Mouse (Mus musculus) spleen, adult 2 months (tissue): ENCODE measurements at regions not wholly inside any gene's neighbourhood (a gene's known extent, or its start where the extent isn't known, plus 50 kb on each side); places are given as distances from the start of the nearest gene placed in this dataset.

Source experiments
- DNase-seq, 2 experiments: peaks; one replicate each; pipeline versions ENCODE4 v3.0.0 to v3.0.0-alpha.2; 2012 to 2021; ENCODE audit warnings: low spot score in 2 of 2, low read depth in 1 of 2
- H3K27ac ChIP-seq: fragments of 200-500 bp; 2 replicates; pipeline ENCODE4 v1.5.1; 2012; ENCODE audit warnings: low read length, inconsistent platforms; ENCODE audit not compliant: insufficient read depth
- H3K27me3 ChIP-seq: fragments of 200-500 bp; 2 replicates; pipeline ENCODE4 v1.6.1; 2012; ENCODE audit warnings: mild to moderate bottlenecking, moderate library complexity, low read length, inconsistent platforms; ENCODE audit not compliant: control insufficient read depth, insufficient read depth
- H3K36me3 ChIP-seq: fragments of 200-500 bp; 2 replicates; pipeline ENCODE4 v1.6.1; 2012; ENCODE audit warnings: mild to moderate bottlenecking, low read length, inconsistent platforms; ENCODE audit not compliant: control insufficient read depth, insufficient read depth
- H3K4me1 ChIP-seq: fragments of 200-500 bp; 2 replicates; pipeline ENCODE4 v1.6.1; 2011; ENCODE audit warnings: inconsistent platforms; ENCODE audit not compliant: control insufficient read depth, insufficient read depth, insufficient read length
- H3K4me3 ChIP-seq: fragments of 200-500 bp; 2 replicates; pipeline ENCODE4 v1.5.1; 2011; ENCODE audit warnings: mild to moderate bottlenecking, inconsistent platforms; ENCODE audit not compliant: insufficient read depth, insufficient read length; ENCODE audit errors: extremely low read depth
- CTCF ChIP-seq: fragments of 200-500 bp; IDR thresholded peaks from 2 replicates; pipeline ENCODE4 v1.5.1; 2011; ENCODE audit warnings: mild to moderate bottlenecking, inconsistent platforms; ENCODE audit not compliant: insufficient read depth, insufficient read length, insufficient replicate concordance; ENCODE audit errors: extremely low read depth
- POLR2A ChIP-seq: fragments of 200-500 bp; IDR thresholded peaks from 2 replicates; pipeline ENCODE4 v1.6.1; 2011; ENCODE audit warnings: low read depth, low read length, inconsistent platforms
- WGBS: fragments of 180-500 bp; shearing (Covaris S2); methylation state at CpG from one replicate; pipeline ENCODE4 v1.1.7; 2018; 5-methylcytosine and 5-hydroxymethylcytosine counted together

DNA sequence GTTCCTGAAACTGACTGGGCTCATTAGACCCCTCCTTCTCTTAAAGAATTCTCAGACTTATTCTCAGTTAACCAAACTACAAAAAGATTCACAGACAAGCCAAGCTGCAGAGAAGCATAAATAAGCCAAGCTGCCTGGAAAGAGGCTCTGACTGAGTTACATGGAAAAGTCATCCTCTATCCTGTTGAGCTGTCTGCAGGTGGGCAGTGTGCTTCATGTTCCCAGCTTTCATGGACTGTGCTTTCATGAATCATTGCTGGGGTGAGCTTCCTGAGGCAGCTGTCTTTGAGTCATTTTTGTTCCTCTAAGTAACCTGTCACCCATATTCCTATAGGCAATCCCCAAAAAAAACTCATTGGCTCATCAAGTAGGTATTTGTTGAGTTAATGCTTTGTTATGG is 301.8 kb upstream of the Zwint start:
- Histone ChIP-seq H3K4me1 (no peaks in the 10 kb centered on the region), H3K27me3 (no peaks in the 10 kb centered on the region), H3K4me3 (no peak overlapping the region), H3K36me3 (no peaks in the 10 kb centered on the region), H3K27ac (no peak overlapping the region)
- no peak for DNase-seq
- no peak for TF ChIP-seq CTCF
- no peak for TF ChIP-seq POLR2A

- Histone ChIP-seq H3K27me3 (no peaks in the 10 kb centered on the region), H3K36me3 (no peaks in the 10 kb centered on the region), H3K4me1 (no peaks in the 10 kb centered on the region), H3K4me3 (no peak overlapping the region), H3K27ac (no peak overlapping the region)
- WGBS = 79% methylated on average over 2 of the region's 2 CpGs
- no peak for TF ChIP-seq CTCF
- no peak for TF ChIP-seq POLR2A
- DNase-seq = no peak
These were observed 301.1 kb upstream of the Zwint start for GRCm38 (mm10) chr10:72353515-72353914.

GRCm38 (mm10) chr10:72383351-72383750 is 271.3 kb upstream of the Zwint start:
- DNase-seq = no peak
- no peaks in the 10 kb centered on the region for H3K36me3 ChIP-seq
- no peak overlapping the region for H3K4me3 ChIP-seq
- no peak for TF ChIP-seq POLR2A
- TF ChIP-seq CTCF = no peak
- no peaks in the 10 kb centered on the region for H3K4me1 ChIP-seq
- no peak overlapping the region for H3K27ac ChIP-seq
- 89% methylated on average over 1 of the region's 1 CpGs for WGBS
- H3K27me3 ChIP-seq = no peaks in the 10 kb centered on the region

- TF ChIP-seq POLR2A = no peak
- TF ChIP-seq CTCF = no peak
- Histone ChIP-seq H3K36me3 (no peaks in the 10 kb centered on the region), H3K27me3 (no peaks in the 10 kb centered on the region), H3K4me3 (no peak overlapping the region), H3K27ac (no peak overlapping the region), H3K4me1 (no peaks in the 10 kb centered on the region)
- DNase-seq = no peak
- 71% methylated on average over 1 of the region's 1 CpGs for WGBS
These were observed 269.8 kb upstream of the Zwint start for GRCm38 (mm10) chr10:72384826-72385225.

- Histone ChIP-seq H3K4me1 (no peaks in the 10 kb centered on the region), H3K27ac (no peak overlapping the region), H3K36me3 (no peaks in the 10 kb centered on the region), H3K4me3 (no peak overlapping the region), H3K27me3 (no peaks in the 10 kb centered on the region)
- WGBS = 93% methylated on average over 1 of the region's 1 CpGs
- no peak for DNase-seq
- no peak for TF ChIP-seq POLR2A
- no peak for TF ChIP-seq CTCF
These were observed 263.2 kb upstream of the Zwint start for GRCm38 (mm10) chr10:72391397-72391796.

GRCm38 (mm10) chr10:72393279-72394041 is 261.2 kb upstream of the Zwint start:
- 71% methylated on average over 12 of the region's 12 CpGs for WGBS
- Histone ChIP-seq H3K4me1 (no peaks in the 10 kb centered on the region), H3K36me3 (no peaks in the 10 kb centered on the region), H3K27ac (no peak overlapping the region), H3K27me3 (no peaks in the 10 kb centered on the region), H3K4me3 (no peak overlapping the region)
- TF ChIP-seq POLR2A (no peak), CTCF (no peak)
- DNase-seq = no peak

GRCm38 (mm10) chr10:72394367-72394766 is 260.3 kb upstream of the Zwint start:
- Histone ChIP-seq H3K27me3 (no peaks in the 10 kb centered on the region), H3K36me3 (no peaks in the 10 kb centered on the region), H3K4me3 (no peak overlapping the region), H3K4me1 (no peaks in the 10 kb centered on the region), H3K27ac (no peak overlapping the region)
- 89% methylated on average over 1 of the region's 1 CpGs for WGBS
- TF ChIP-seq CTCF (no peak), POLR2A (no peak)
- no peak for DNase-seq
